Mouse (Mus musculus) right cerebral cortex, postnatal 14 days (tissue): ENCODE results near the gene Car5a.

Experiments
- DNase-seq: peaks from one replicate; pipeline ENCODE4 v3.0.0; 2022

Gene Car5a

DNA sequence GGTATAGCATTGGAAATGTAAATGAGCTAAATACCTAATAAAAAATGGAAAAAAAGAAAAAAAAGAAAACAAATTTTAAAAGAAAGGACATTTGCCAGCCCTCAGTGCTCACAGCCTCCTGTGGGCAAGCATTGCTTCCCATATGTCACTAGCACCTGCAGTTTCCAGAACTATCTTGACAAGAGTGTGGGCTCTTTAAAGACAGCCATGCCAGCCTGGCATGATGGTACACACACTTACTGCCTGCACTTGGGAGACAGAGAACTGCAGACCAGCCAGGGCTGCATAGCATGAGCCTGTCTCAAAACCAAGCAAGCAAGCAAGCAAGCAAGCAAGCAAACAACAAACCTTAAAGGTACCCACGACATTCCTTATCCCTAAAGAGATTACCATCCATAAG lies 39.3 kb downstream of the Car5a start:
- DNase-seq: no peak

DNA sequence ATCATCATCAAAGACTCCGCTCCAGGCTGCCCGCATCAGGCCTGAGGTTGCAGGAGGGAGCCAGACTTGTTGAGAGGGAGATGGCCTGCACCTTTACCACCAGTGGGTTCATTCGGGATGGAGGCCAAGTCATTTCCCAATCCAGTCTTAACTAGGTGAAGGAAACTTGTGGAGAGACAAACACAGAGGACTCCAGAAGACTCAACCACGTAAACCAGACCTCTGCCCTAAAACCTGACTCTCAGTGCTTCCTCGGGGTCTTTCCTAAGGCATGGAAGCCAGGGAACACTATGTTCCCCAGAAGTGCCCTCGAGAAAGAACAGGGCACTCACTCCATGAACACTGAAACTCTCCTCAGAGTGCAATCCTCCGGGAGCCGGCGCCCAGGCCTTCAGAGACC lies 39.7 kb downstream of the Car5a start:
- no peak for DNase-seq

DNA sequence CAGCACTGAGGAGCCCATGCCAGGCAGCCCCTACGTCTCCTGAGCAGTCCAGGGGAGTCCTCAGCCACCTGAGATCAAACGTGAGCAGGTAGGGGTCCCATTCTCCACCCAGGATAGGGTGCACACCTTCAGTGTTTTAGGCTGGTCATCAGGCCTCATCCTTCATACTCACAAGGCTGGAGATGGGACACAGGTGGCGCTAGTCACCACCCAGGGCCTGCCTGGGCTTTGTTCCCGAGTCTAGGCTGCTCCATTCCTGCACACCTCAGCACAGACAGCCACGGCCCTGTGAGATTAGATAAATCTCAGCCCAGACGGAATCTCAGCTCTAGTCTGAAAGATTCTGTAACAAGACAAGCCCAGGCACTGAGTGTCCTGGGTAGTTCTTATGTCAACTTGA lies 40.7 kb downstream of the Car5a start:
- no peak for DNase-seq

DNA sequence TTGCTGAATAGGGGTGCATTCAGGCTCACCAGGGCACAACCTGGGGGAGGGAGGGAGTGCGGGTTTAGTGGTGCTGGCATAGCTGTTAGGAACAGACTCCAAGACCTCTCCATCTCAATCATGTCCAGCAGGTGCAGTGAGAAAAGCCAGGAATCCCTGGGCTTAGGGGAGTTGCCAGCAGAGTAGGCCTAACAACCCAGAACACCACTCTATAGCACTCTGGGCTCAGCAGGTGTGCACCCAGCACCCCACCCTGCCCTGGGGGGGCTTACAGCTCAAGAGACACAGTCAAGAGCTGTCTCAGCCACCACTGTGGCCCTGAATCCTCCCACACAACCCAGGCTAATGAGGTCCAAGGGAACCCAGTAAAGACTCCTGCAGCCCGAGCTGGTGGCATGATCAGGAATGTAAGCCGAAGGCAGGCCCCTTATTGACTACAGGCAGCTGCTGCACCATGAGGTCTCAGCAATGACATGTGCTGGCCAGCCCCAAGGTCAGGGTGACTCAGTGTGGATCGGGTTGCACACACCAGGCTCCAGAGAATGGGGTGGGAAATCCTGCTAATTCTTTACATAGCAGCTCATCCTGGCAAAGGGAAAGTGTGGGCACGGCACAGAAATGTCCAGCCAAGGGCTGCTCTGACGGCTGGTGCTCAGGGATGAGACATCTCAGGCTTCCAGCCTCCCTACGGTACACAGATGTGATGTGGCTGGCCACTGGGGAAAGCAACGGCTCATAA lies 43.0 kb downstream of the Car5a start:
- DNase-seq: no peak

DNA sequence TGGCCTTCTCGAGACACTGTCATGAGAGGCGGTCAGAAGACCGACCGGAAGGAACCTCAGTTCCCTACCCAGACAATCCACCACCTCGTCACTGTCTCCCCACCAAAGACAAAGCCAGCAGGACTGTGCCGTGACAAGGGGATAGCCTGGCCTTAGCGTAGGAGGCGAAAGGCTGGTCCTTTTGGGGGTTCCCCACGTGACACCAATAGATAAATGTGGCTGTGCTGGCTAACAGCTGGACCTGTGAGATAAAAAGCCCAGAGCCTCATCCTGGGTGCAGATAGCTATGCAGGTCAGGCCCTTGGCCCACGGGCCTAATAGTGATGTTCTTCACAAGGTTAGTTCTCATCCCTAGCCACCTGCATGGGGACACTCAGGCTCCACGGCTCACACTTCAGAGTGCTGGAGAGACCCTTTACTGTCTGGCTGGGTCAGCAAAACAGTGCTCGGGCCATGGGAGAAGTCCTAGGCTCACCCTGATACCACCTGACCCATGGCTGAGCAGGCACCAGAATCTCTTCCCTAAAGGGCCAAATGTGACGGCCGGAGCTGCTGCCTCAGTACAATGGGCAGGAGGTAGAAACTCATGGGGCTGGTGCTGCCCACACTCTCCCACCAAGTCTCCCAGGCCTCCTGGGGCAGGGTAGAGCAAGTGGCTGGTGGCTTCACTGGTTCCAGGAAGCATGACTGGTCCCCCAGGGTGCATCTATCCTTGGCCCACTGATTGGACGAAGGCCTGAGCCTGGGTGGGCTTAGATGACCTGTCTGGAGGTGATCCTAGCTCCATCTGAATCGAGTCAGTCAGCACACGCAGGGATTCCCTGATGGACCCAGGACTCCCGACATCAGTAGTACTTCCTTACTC lies 45.3 kb downstream of the Car5a start:
- no peak for DNase-seq

DNA sequence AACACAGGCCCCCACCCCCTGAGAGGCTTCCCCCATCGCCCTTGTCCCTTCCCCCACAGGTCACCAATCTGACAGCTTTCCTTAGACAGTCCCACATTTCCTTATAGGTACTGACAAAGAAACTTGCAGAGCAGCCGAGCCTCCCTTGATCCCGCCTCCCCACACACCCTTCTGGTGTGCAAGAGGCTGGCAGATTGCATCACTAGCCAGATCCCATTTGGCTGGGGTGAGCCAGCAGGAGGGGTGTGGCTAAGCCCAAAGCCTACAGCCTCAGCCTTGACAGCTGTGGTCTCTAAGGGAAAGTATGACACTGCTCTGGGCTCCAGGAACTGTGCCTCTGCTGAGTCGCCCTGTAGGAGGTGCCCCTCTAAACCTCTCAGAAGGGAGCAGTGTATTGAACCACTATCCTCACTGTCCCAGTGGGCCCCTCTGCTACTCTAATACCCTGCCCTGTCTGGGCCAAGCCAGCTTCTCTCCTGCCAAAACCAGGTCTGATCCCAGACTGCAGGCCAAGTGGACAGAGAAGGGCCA lies 46.2 kb downstream of the Car5a start:
- peak; percentile 62 for DNase-seq

DNA sequence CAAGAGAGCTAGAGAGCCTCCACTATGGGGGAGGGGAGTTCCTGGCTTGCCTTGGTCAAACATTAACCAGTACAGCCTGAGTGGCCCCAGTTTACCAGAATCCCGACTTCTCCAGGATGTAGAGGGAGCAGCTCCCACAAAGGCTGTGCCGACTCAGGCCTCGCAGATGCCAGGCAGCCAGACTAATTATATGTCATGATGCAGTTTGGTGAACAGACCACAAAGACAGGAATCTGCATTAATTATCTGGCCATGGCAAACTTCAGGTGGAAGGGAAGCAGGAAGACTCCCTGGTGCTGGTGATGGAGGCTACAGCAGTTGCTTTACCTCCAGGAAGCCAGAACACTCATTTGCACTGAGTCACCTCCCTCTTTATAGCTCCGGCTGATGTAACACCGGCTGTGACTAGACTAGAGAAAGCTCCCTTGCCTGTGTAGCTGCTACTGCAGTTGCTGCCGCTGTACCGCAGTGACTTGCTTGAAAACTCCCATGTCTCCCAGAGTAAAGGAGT lies 46.8 kb downstream of the Car5a start:
- no peak for DNase-seq

DNA sequence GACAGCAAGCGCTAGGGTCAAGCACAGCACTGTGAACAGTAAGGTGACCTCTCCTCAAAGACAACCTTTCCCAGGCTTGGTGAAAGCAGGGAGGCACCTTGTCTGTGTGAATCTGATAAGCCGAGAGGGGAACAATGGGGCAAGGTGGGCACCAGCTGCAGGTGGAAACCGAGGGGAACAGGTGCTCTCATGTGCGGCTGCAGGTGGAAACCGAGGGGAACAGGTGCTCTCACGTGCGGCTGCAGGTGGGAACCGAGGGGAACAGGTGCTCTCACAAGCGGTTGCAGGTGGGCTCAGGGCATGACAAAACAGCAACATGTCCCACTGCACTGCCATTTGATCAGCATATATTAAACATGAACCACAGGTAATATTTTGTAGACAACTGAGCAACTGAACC lies 47.5 kb downstream of the Car5a start:
- DNase-seq: no peak

DNA sequence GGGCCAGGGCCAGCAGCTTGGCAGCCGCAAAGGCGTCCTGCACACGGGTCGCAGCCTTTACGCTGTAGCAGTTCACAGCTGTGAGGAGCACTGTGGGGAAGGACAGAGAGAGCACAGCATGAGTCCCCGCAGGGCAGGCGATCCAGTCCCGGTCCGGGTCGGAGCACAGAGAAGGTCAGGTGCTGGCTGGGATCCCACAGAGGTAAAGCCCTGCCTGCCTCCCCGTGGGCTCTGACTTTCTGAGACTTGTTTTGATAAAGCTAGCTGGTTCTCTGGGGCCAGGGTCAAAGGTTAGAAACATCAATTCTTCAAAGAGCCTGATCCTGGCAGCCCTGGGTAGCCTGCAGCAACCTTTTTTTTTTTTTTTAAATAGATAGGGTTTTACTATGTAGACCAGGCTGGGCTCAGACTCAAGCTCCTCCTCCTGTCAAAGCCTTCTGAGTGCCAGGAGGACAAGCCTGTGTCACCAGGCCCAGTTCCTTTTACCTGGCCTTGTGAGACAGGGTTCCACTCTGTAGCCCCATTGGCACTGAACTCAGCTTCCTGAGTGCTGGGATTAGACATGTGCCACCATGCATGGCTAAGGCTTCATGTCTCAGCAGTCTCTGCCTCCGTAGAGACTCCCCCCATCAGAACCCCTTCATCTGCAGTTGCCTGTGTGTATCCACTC lies 48.1 kb downstream of the Car5a start:
- DNase-seq: no peak

DNA sequence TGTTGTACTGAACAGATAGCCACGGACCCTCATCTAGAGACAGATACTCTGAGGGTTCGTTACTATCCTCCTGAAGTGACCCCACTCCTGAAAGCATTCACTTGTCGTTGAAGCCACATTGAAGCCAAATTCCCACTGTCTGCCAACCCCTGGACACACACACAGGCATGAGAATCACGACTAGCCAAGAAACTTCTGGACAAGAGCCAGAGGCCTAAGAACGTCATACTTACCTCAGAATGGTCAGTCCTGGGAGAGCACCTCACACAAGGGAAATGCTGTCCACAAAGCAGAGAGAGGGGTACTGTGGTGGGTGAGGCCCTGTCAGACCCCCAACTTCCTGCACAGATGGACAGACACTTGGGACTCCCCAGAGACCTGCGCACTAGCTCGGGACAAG lies 48.8 kb downstream of the Car5a start:
- DNase-seq: no peak

DNA sequence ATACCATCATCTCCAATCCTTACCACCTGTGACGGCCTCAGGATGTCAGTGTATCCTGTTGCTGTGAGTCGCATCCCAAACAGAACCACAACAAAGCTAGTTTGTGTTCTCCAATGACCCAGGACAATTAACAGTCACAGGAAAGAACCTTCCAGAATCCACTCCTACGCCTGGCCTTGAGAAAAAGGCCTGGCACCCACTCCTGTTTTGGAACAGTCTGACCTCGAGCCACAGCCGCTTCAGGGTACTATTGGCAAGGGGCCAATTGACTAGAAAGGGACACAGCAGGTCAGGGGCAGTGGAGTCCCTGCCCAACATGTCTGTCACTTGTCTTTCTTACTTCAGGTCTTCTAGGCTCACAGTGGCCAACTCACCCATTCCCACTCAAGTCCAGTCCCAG lies 51.8 kb downstream of the Car5a start:
- no peak for DNase-seq

DNA sequence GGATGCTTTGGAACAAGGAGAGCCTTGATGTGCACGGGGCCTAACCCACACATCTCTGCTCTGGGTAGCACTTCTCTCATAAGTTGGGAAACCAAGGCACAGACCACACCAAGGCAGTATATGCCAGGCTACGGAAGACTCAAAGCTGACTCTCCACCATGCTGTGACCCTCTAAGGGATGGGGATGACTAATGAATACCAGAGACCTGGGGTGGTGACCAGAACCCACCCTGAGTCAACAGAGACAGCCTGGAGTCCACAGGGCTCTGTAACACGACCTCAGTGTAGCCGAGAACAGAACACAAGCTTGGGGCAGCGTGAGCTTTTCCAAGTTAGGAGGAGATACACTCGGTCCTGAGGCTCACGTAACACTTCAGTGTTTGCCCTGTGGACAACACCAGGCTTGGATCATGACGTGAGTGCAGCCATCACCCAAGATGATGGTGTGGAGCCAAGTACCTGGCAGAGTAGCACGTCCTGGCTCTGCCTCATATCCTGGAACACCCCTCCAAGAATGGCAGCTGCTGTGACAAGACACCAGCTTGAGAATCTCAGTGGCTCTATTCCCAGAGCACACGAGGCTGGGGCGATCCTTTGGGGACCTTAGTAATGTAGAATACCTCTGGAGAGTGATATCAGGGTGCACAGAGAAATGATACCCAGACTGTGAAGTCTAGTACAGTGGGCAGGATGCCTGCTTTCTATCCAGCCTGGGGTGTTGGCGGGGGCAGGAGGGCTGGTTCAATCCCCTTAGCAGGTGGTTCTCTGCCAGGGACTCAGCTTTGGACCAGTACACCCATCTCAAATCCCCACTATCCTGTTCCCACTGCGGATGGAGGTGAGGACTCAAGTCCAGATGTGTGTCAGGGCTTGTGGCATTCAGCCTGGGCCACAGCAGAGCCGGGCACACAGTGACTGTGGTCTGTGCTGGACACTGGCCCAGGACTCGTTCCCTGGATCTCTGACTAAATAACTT lies 54.6 kb downstream of the Car5a start:
- no peak for DNase-seq

DNA sequence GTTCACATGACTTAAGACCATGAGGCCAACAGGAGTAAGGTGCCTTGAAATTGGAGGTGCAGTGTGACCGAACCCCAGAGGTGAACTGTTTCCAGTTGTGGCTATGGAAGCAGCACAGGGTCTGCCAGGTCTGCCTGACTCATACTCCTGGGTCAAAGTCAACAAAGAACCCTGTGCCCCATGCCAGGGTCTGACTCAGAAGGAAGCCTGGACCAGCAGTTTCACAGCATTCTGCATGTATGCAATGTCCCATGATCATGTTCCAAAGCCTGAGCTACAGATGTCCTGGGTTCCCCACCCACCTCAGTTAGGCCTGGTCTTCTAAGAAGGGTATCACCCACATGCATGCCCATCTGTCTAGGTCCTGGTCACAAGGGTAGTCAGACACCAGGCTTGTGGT lies 55.4 kb downstream of the Car5a start:
- DNase-seq: no peak

DNA sequence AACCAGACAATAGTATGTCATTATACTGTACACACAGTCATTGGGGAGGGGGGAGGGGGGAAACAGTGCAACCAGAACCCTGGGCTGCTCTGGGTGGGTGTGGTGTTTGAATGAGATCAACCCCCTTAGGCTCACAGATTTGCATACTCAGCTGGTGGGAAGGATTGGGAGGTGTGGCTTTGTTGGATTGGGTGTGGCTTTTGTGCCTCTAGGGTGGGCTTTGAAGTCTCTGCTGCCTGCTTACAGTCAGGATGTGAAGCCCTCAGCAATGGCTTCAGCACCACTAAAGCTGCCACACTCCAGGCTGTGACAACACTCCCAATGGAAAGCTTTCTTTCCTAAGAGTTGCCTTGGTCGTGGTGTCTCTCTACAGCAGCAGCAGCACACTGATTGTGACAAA lies 57.2 kb downstream of the Car5a start:
- no peak for DNase-seq

DNA sequence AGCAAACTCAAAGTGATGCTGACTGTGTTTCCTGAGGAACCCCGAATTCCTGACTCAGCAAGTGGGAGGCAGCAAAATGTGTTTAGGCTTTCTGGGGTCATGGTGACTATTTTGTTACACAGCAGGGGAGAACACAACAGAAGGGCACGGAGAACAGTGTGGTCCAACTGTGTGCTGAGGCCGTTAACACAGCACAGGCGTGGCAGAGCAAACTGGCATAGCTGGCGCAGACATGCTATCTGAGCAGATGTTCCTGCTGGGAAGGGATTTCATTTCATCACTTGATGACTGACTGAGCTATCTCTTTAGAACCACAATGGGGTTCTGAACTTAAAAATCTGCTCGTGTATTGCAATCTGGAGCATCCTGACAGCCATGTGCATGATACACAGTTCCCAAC lies 59.3 kb downstream of the Car5a start:
- no peak for DNase-seq

DNA sequence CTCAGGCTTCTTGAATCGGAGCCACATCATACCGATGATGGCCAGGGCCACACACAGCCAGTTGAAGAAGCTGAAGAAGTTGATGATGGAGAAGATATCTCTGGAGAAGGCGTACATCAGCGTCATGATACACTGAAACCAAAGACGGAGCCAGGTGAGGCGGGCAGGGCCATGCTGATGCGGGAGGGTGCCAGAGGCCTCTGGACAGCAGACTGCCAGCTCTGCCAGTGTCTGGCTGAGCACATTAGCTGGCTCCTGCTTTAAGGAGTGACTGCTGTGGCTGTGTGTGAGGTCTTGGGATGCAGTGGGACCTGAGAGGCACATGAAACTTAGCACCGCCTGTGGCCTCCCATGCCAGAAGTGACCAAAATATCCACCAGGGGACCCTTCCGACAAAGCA lies 59.7 kb downstream of the Car5a start:
- no peak for DNase-seq

DNA sequence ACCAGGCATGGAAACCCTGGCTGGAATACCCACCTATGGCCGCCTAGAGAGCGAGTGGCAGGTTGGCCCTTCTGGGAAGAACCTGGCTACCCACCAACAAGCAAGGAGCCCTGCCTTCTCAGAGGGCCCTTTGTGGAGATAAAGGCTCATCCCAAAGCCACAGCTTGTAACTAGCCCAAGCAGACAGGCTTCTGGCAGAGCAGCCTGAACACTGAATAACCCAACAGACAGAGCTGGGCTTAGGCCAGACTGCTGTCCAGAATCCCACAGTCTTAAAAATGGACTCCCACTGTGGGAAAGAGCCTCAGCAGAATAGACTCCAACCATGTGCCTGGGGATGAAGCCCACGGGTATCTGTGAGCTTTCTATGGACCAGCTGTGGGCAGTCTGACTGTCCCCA lies 60.5 kb downstream of the Car5a start:
- no peak for DNase-seq

DNA sequence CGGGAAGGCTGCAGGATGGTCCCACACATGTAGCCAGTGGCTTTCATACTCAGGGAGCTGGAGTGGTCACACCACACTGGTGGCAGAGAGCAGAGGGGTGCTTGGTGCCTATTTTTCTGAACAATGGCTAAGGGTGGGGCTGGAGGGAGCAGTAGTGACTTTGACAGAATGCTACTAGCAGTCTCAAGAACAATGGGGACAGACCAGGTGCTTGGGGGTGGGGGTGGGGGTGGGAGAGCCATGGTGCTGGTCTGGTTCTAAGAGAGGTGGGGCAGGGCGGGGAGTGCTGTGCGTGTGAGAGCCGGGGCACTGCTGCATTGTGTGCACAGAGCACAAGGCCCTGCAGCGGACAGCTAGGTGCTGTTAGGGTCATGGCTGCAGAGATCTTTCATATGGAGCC lies 62.8 kb downstream of the Car5a start:
- DNase-seq: no peak

DNA sequence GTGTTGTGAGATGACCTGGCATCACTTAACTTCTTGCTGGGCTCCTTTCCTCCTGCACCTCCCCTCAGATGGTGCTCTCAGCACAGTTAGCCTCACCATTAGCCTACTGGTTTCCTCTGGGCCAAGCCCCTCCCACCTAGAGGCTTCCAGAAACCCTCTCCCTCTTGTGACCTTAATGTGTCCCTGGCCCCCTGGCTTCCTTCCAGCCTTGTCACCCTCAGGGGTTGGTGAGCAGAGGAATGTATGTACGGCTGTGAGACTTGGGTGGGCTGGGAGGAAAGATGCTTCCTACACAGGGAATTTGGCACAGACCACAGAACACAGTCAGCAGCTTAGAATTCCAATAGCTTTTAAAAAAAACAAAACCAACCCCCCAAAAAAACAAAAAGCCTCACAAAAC lies 63.9 kb downstream of the Car5a start:
- DNase-seq: no peak

DNA sequence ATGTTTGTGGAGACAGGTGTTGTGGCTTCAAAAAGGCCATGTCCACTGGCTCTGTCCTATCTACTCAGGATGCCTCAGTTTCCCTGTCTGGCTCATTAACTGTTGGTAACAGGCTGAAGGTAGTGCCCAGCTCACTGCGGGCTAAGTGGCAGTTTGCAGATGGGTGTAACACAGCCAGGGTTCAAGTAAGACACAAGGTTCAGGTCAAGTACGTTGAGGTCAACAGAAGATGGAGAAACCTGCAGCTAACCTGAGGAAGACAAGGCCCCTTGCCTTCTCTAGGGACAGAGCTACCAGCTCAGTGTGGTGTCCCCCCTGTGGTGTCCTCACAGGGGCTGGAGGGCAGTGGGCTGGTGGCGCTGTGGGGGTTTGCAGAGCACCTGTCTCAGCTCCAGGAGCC lies 65.0 kb downstream of the Car5a start:
- DNase-seq: no peak

DNA sequence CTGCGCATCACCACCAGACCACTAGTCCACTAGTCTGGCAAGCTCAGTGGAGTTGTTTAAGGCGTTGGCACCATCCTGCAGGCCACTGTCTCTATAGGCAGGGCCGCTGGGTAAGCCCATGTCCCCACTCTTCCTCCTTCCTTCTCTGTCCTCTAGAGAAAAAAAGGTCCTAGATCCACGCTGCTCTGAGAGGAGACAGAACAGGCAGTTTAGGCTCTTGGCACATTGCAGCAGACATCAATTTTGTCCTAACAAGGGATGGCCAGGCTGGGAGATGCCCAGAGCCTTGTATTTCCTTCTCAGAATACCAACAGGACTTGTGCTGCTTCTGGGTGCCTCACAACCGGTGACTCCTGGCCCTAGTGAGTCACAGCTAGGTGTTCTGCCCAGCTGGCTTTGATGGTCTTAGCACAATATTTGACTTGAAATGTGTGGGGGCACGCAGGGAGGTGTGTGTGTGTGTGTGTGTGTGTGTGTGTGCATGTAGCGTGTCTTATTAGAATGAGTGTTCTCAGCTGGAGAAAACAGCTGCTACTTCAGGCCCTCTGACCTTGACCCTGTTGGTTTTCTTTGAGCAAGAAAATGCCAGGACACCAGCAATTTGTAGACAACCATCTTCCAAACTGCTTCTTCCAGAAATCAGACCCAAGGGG lies 66.8 kb downstream of the Car5a start:
- DNase-seq: no peak

DNA sequence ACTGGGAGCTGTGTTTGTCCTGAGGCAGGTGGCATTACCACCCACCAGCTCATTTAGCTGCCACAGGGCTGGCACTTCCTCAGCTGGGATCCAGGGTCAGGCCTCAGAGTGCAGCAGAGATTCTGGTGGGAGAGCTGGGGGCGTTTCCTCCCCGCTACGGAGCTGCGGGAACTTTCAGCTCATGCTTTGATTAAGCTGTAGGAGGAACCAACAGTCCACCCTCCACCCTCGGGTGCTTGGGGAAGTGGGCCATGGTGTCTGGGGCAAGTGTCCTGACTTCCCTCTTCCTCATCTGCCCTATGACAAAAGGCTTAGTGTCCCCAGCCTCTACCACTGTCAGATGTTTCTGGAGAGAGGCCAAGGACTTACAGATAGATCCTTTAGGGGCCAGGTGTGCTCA lies 67.5 kb downstream of the Car5a start:
- no peak for DNase-seq
